Comparison of ENCODE assay signal across 9 mouse cellular contexts in the genomic region with DNA sequence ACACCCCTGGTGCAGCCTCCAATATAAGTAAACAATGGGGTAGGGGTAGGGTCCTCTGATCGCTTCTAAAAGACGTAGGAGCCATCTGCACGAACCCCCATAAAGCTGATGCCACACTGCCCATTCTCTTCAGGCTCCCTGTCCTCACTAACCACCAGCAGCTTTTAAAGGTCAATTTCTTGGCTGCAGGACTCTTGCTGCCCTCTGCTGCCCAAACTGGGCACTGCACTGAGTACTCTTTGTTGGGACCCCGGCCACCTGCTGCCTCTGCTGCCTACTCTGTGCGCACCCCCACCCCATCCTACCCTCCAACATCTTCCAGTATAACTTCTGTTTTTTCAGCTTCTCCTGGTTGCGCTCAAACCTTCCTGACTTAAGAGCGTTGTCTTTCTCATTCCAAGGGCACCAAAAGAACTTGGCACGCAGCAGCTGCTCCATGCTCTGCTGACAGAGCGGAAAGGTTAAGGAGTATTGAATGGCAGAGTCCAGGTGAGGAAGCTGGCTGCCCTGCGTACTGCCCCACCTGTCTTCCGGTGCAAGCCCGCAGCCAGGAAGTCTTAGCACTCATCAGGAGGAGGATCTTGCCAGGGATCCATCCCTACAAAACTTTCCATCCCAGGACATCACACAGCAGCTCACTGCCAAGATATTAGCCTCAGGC. TPM values are rescaled to one million over a fixed set of nuclear protein-coding genes. Genes with fewer than 3 reads are reported as not detected.
DNase-seq lines count a peak whose midpoint lies in the region; ATAC-seq and TF ChIP-seq lines count a peak whose summit lies in the region.
"Had no signal": no experiment of that assay in that cellular context is flagged by ENCODE, and none has a peak within 500 bp of the region (broad histone marks: within the 10 kb centered on the region; RNA-seq: fewer than 3 reads in every experiment).

No protein-coding gene starts in this region.

- no peak overlapping the region for H3K4me3 ChIP-seq in bone marrow macrophage, adult 2 months (ENCODE audit: insufficient read depth, low read length)
- H3K4me3 ChIP-seq in heart, postnatal 0 days (ENCODE audit: low read depth, low read length) = no peak overlapping the region
- H3K4me3 ChIP-seq in liver, postnatal 0 days (ENCODE audit: low read depth, low read length) = no peak overlapping the region
- H3K4me3 ChIP-seq in neural tube, embryonic 12.5 days = no peak overlapping the region
- no peak overlapping the region for H3K4me3 ChIP-seq in thymus, adult 2 months (ENCODE audit: control insufficient read depth, insufficient read depth, low read length)
- H3K4me3 ChIP-seq: embryonic facial prominence, embryonic 12.5 days had no signal

- peaks cover 19% of the 10 kb centered on the region for H3K36me3 ChIP-seq in heart, postnatal 0 days (replicated peaks; ENCODE audit: control insufficient read depth, insufficient read depth, low read length)
- peaks cover 24% of the 10 kb centered on the region for H3K36me3 ChIP-seq in liver, postnatal 0 days (replicated peaks; ENCODE audit: insufficient read depth, low read length)
- peaks cover 33% of the 10 kb centered on the region for H3K36me3 ChIP-seq in neural tube, embryonic 12.5 days
- peaks cover 2% of the 10 kb centered on the region for H3K36me3 ChIP-seq in thymus, adult 2 months (ENCODE audit: control insufficient read depth, insufficient read depth, low read length)

- WGBS in heart, postnatal 0 days = 16% methylated on average over 12 of the region's 12 CpGs
- whole genome bisulfite sequencing in liver, postnatal 0 days (ENCODE audit: insufficient replicate concordance) = 19% methylated on average over 12 of the region's 12 CpGs
- 15% methylated on average over 12 of the region's 12 CpGs for WGBS in neural tube, embryonic 12.5 days
- WGBS in thymus, adult 2 months = 34% methylated on average over 12 of the region's 12 CpGs

- no peak overlapping the region for H3K9ac ChIP-seq in heart, postnatal 0 days (replicated peaks; ENCODE audit: low read depth, low read length)
- H3K9ac ChIP-seq in liver, postnatal 0 days (replicated peaks) = no peak overlapping the region
- no peak overlapping the region for H3K9ac ChIP-seq in neural tube, embryonic 12.5 days
- H3K9ac ChIP-seq: embryonic facial prominence, embryonic 12.5 days had no signal

- TF ChIP-seq POLR2A in bone marrow macrophage, adult 2 months (IDR thresholded peaks at IDR 0.05; ENCODE audit: borderline replicate concordance, low read depth, low read length) = no peak
- TF ChIP-seq POLR2A in thymus, adult 2 months (IDR thresholded peaks at IDR 0.05; ENCODE audit: control insufficient read depth, extremely low read depth, insufficient read depth, low read length, poor library complexity) = no peak

- H3K4me1 ChIP-seq in bone marrow macrophage, adult 2 months (ENCODE audit: control insufficient read depth, insufficient read depth, low read length) = no peaks in the 10 kb centered on the region
- H3K4me1 ChIP-seq in heart, postnatal 0 days (ENCODE audit: control insufficient read depth, insufficient read depth) = no peaks in the 10 kb centered on the region
- H3K4me1 ChIP-seq in liver, postnatal 0 days (ENCODE audit: insufficient read depth) = peaks cover 7% of the 10 kb centered on the region; the same call in 1 of the 2 replicates
- H3K4me1 ChIP-seq in neural tube, embryonic 12.5 days = no peaks in the 10 kb centered on the region
- no peaks in the 10 kb centered on the region for H3K4me1 ChIP-seq in thymus, adult 2 months (replicated peaks; ENCODE audit: control insufficient read depth, insufficient read depth, low read length)
- H3K4me1 ChIP-seq: embryonic facial prominence, embryonic 12.5 days had no signal

- no peak overlapping the region for H3K4me2 ChIP-seq in heart, postnatal 0 days (ENCODE audit: low read depth, low read length)
- no peak overlapping the region for H3K4me2 ChIP-seq in liver, postnatal 0 days (ENCODE audit: low read depth, low read length)
- no peak overlapping the region for H3K4me2 ChIP-seq in neural tube, embryonic 12.5 days (replicated peaks)
- H3K4me2 ChIP-seq: embryonic facial prominence, embryonic 12.5 days had no signal

- no peaks in the 10 kb centered on the region for H3K27me3 ChIP-seq in heart, postnatal 0 days (ENCODE audit: control insufficient read depth, insufficient read depth, low read length)
- no peaks in the 10 kb centered on the region for H3K27me3 ChIP-seq in liver, postnatal 0 days (ENCODE audit: insufficient read depth, low read length)
- H3K27me3 ChIP-seq in neural tube, embryonic 12.5 days (replicated peaks) = no peaks in the 10 kb centered on the region
- no peaks in the 10 kb centered on the region for H3K27me3 ChIP-seq in thymus, adult 2 months (ENCODE audit: control insufficient read depth, insufficient read depth, low read length)
- H3K27me3 ChIP-seq: embryonic facial prominence, embryonic 12.5 days had no signal

- H3K27ac ChIP-seq in bone marrow macrophage, adult 2 months (ENCODE audit: insufficient read depth, low read depth, low read length) = no peak overlapping the region
- no peak overlapping the region for H3K27ac ChIP-seq in heart, postnatal 0 days (ENCODE audit: low read depth)
- H3K27ac ChIP-seq in liver, postnatal 0 days (ENCODE audit: low read depth) = no peak overlapping the region
- no peak overlapping the region for H3K27ac ChIP-seq in neural tube, embryonic 12.5 days
- no peak overlapping the region for H3K27ac ChIP-seq in thymus, adult 2 months (ENCODE audit: control insufficient read depth, insufficient read depth, low read length)
- H3K27ac ChIP-seq: embryonic facial prominence, embryonic 12.5 days had no signal

- peak; percentile 75 for TF ChIP-seq CTCF in bone marrow macrophage, adult 2 months (IDR thresholded peaks at IDR 0.05; ENCODE audit: low read depth, low read length)
- TF ChIP-seq CTCF in heart, postnatal 0 days (IDR thresholded peaks at IDR 0.05; ENCODE audit: low read depth) = peak; percentile 91
- TF ChIP-seq CTCF in liver, postnatal 0 days (IDR thresholded peaks at IDR 0.05; ENCODE audit: low read depth) = peak; percentile 94
- peak; percentile 84; the same call in 1 of the 2 replicates for TF ChIP-seq CTCF in thymus, adult 2 months (IDR thresholded peaks at IDR 0.05; ENCODE audit: borderline replicate concordance, control insufficient read depth, extremely low read depth, insufficient read depth, low read length, poor library complexity)

- H3K9me3 ChIP-seq in heart, postnatal 0 days (replicated peaks; ENCODE audit: control insufficient read depth, low read length) = no peaks in the 10 kb centered on the region
- H3K9me3 ChIP-seq in liver, postnatal 0 days (ENCODE audit: low read length) = no peaks in the 10 kb centered on the region
- no peaks in the 10 kb centered on the region for H3K9me3 ChIP-seq in neural tube, embryonic 12.5 days
- H3K9me3 ChIP-seq: embryonic facial prominence, embryonic 12.5 days had no signal

- no peak for TF ChIP-seq EP300 in heart, postnatal 0 days (IDR thresholded peaks at IDR 0.05; ENCODE audit: low read depth)
- no peak for TF ChIP-seq EP300 in liver, postnatal 0 days (IDR thresholded peaks at IDR 0.05; ENCODE audit: low read depth)

- peak; percentile 71 for ATAC-seq in CD4-positive, CD25-positive, alpha-beta regulatory T cell, adult 4 months
- peak; percentile 78 for ATAC-seq in erythroblast, adult 5-6 weeks (replicated peaks; ENCODE audit: low FRiP score, poor library complexity, severe bottlenecking)
- ATAC-seq in heart, postnatal 0 days (ENCODE audit: insufficient read depth, low read depth) = no peak; the same call in 1 of the 2 replicates
- ATAC-seq in liver, postnatal 0 days = peak; percentile 33; the same call in 1 of the 2 replicates
- peak; percentile 57; the same call in 1 of the 2 replicates for ATAC-seq in neural tube, embryonic 12.5 days (ENCODE audit: low FRiP score, low read depth)

- DNase-seq in heart, postnatal 0 days (ENCODE audit: low spot score) = peak; percentile 68
- DNase-seq in kidney, postnatal 14 days = peak; percentile 85
- DNase-seq in liver, postnatal 0 days = peak; percentile 81
- peak; percentile 78 for DNase-seq in thymus, adult 2 months

RNA-seq across cellular contexts. Expression of a gene that starts 11.8 kb away (rescaled TPM):
- 1 to 10 TPM; 2.1 to 2.7 TPM for polyA plus RNA-seq in CD4-positive, CD25-positive, alpha-beta regulatory T cell, adult 4 months (2017; shearing (Covaris generic))
- 8.6 and 12.9 TPM in 2 replicates for polyA plus RNA-seq in bone marrow macrophage, adult 2 months (2012; ENCODE audit: insufficient read depth, insufficient read length, missing spikeins)
- total RNA-seq in erythroblast, adult 5-6 weeks (2015; ENCODE audit: low replicate concordance) = 2.1 TPM in 1 of 2 replicates, not detected in the other
- total RNA-seq in erythroblast, adult 5-6 weeks (2017; ENCODE audit: low replicate concordance) = 0.42 and 7.3 TPM in 2 replicates
- 0.27 and 4.5 TPM in 2 replicates for total RNA-seq in heart, postnatal 0 days (2014; rRNA removed; ENCODE audit: low replicate concordance)
- 4.2 and 4.7 TPM in 2 replicates for polyA plus RNA-seq in heart, postnatal 0 days (2015; fragmentation: Nextera tagmentation; extraction: Ambion mirVana)
- polyA plus RNA-seq in liver, postnatal 0 days (2015; fragmentation: Nextera tagmentation; extraction: Ambion mirVana) = 1.7 and 1.8 TPM in 2 replicates
- polyA plus RNA-seq in neural tube, embryonic 12.5 days (2016; fragmentation: Nextera tagmentation; extraction: Ambion mirVana) = 12.4 and 12.6 TPM in 2 replicates
- polyA plus RNA-seq in thymus, adult 2 months (2012; rRNA removed) = 1.2 and 2.6 TPM in 2 replicates

RNA-seq across cellular contexts. Expression of a gene that starts 21.2 kb away (rescaled TPM):
- 10 to 100 TPM; 58.5 to 68.1 TPM for polyA plus RNA-seq in CD4-positive, CD25-positive, alpha-beta regulatory T cell, adult 4 months (2017; shearing (Covaris generic))
- polyA plus RNA-seq in bone marrow macrophage, adult 2 months (2012; ENCODE audit: insufficient read depth, insufficient read length, missing spikeins) = 25.8 and 28.4 TPM in 2 replicates
- 33.0 and 66.5 TPM in 2 replicates for total RNA-seq in erythroblast, adult 5-6 weeks (2015; ENCODE audit: low replicate concordance)
- total RNA-seq in erythroblast, adult 5-6 weeks (2017; ENCODE audit: low replicate concordance) = 30.2 and 33.7 TPM in 2 replicates
- 19.1 and 26.9 TPM in 2 replicates for total RNA-seq in heart, postnatal 0 days (2014; rRNA removed; ENCODE audit: low replicate concordance)
- 32.5 and 32.6 TPM in 2 replicates for polyA plus RNA-seq in heart, postnatal 0 days (2015; fragmentation: Nextera tagmentation; extraction: Ambion mirVana)
- polyA plus RNA-seq in liver, postnatal 0 days (2015; fragmentation: Nextera tagmentation; extraction: Ambion mirVana) = 25.0 and 25.3 TPM in 2 replicates
- 31.5 and 33.6 TPM in 2 replicates for polyA plus RNA-seq in neural tube, embryonic 12.5 days (2016; fragmentation: Nextera tagmentation; extraction: Ambion mirVana)
- polyA plus RNA-seq in thymus, adult 2 months (2012; rRNA removed) = 40.9 and 43.2 TPM in 2 replicates

RNA-seq across cellular contexts. Expression of a gene that starts 21.4 kb away (rescaled TPM):
- polyA plus RNA-seq in CD4-positive, CD25-positive, alpha-beta regulatory T cell, adult 4 months (2017; shearing (Covaris generic)) = 100 to 1,000 TPM; 112 to 139 TPM
- 71.9 and 73.2 TPM in 2 replicates for polyA plus RNA-seq in bone marrow macrophage, adult 2 months (2012; ENCODE audit: insufficient read depth, insufficient read length, missing spikeins)
- total RNA-seq in erythroblast, adult 5-6 weeks (2015; ENCODE audit: low replicate concordance) = 8.6 and 20.9 TPM in 2 replicates
- 3.6 and 21.0 TPM in 2 replicates for total RNA-seq in erythroblast, adult 5-6 weeks (2017; ENCODE audit: low replicate concordance)
- total RNA-seq in heart, postnatal 0 days (2014; rRNA removed; ENCODE audit: low replicate concordance) = 76.6 and 86.5 TPM in 2 replicates
- 169 and 174 TPM in 2 replicates for polyA plus RNA-seq in heart, postnatal 0 days (2015; fragmentation: Nextera tagmentation; extraction: Ambion mirVana)
- polyA plus RNA-seq in liver, postnatal 0 days (2015; fragmentation: Nextera tagmentation; extraction: Ambion mirVana) = 52.0 and 55.6 TPM in 2 replicates
- 125 and 132 TPM in 2 replicates for polyA plus RNA-seq in neural tube, embryonic 12.5 days (2016; fragmentation: Nextera tagmentation; extraction: Ambion mirVana)
- 56.4 and 57.6 TPM in 2 replicates for polyA plus RNA-seq in thymus, adult 2 months (2012; rRNA removed)

RNA-seq across cellular contexts. Expression of a gene that starts 28.6 kb away (rescaled TPM):
- 10 to 100 TPM; 56.9 to 90.1 TPM for polyA plus RNA-seq in CD4-positive, CD25-positive, alpha-beta regulatory T cell, adult 4 months (2017; shearing (Covaris generic))
- polyA plus RNA-seq in bone marrow macrophage, adult 2 months (2012; ENCODE audit: insufficient read depth, insufficient read length, missing spikeins) = 126 and 134 TPM in 2 replicates
- 296 and 371 TPM in 2 replicates for total RNA-seq in erythroblast, adult 5-6 weeks (2015; ENCODE audit: low replicate concordance)
- 714 and 945 TPM in 2 replicates for total RNA-seq in erythroblast, adult 5-6 weeks (2017; ENCODE audit: low replicate concordance)
- 66.4 and 99.0 TPM in 2 replicates for total RNA-seq in heart, postnatal 0 days (2014; rRNA removed; ENCODE audit: low replicate concordance)
- 24.5 and 25.8 TPM in 2 replicates for polyA plus RNA-seq in heart, postnatal 0 days (2015; fragmentation: Nextera tagmentation; extraction: Ambion mirVana)
- 23.4 and 27.5 TPM in 2 replicates for polyA plus RNA-seq in liver, postnatal 0 days (2015; fragmentation: Nextera tagmentation; extraction: Ambion mirVana)
- 46.9 and 47.6 TPM in 2 replicates for polyA plus RNA-seq in neural tube, embryonic 12.5 days (2016; fragmentation: Nextera tagmentation; extraction: Ambion mirVana)
- polyA plus RNA-seq in thymus, adult 2 months (2012; rRNA removed) = 280 and 339 TPM in 2 replicates
